Mouse (Mus musculus) CH12.LX (cell line): Measurements from ENCODE around the gene Borcs8.

Experiments used
- BHLHE40 ChIP-seq: IDR thresholded peaks from 2 replicates; pipeline ENCODE4 v1.6.1; 2011; ENCODE audit warnings: mild to moderate bottlenecking, low read depth, low read length, improper control_type of control experiment
- CTCF ChIP-seq, 2 experiments: IDR thresholded peaks in 1 of 2; conservative IDR thresholded peaks in 1 of 2; 2 replicates each; pipeline ENCODE4 v1.5.1; 2011 to 2012; ENCODE audit warnings: low read depth in 2 of 2, low read length in 2 of 2, improper control_type of control experiment in 1 of 2, inconsistent platforms in 1 of 2, mild to moderate bottlenecking in 1 of 2, moderate library complexity in 1 of 2
- EP300 ChIP-seq: IDR thresholded peaks from 2 replicates; pipeline ENCODE4 v1.6.1; 2011; ENCODE audit warnings: low read length, improper control_type of control experiment
- ETS1 ChIP-seq: conservative IDR thresholded peaks from 2 replicates; pipeline ENCODE4 v1.6.1; 2012; ENCODE audit warnings: low read depth, mild to moderate bottlenecking, inconsistent platforms, low read length, improper control_type of control experiment, moderate library complexity
- MAX ChIP-seq: IDR thresholded peaks from 2 replicates; pipeline ENCODE4 v1.6.1; 2011; ENCODE audit warnings: low read length, improper control_type of control experiment
- MXI1 ChIP-seq: IDR thresholded peaks from 2 replicates; pipeline ENCODE4 v1.6.1; 2011; ENCODE audit warnings: mild to moderate bottlenecking, low read depth, low read length, improper control_type of control experiment
- POLR2A ChIP-seq: IDR thresholded peaks from 2 replicates; pipeline ENCODE4 v1.6.1; 2011; ENCODE audit warnings: low read depth, mild to moderate bottlenecking, improper control_type of control experiment, low read length
- RCOR1 ChIP-seq: conservative IDR thresholded peaks from 2 replicates; pipeline ENCODE4 v1.6.1; 2012; ENCODE audit warnings: low read depth, mild to moderate bottlenecking, inconsistent platforms, low read length, improper control_type of control experiment
- TBP ChIP-seq: conservative IDR thresholded peaks from 2 replicates; pipeline ENCODE4 v1.6.1; 2011; ENCODE audit warnings: low read depth, low read length, improper control_type of control experiment
- USF1 ChIP-seq: IDR thresholded peaks from 2 replicates; pipeline ENCODE4 v1.6.1; 2014; ENCODE audit warnings: low read depth, mild to moderate bottlenecking, inconsistent platforms, low read length, improper control_type of control experiment
- ZKSCAN1 ChIP-seq: IDR thresholded peaks from 2 replicates; pipeline ENCODE4 v1.6.1; 2012; ENCODE audit warnings: low read depth, inconsistent platforms, low read length, improper control_type of control experiment, borderline replicate concordance
- ZMIZ1 ChIP-seq: IDR thresholded peaks from 2 replicates; pipeline ENCODE4 v1.6.1; 2012; ENCODE audit warnings: low read depth, mild to moderate bottlenecking, inconsistent platforms, low read length, improper control_type of control experiment

DNA sequence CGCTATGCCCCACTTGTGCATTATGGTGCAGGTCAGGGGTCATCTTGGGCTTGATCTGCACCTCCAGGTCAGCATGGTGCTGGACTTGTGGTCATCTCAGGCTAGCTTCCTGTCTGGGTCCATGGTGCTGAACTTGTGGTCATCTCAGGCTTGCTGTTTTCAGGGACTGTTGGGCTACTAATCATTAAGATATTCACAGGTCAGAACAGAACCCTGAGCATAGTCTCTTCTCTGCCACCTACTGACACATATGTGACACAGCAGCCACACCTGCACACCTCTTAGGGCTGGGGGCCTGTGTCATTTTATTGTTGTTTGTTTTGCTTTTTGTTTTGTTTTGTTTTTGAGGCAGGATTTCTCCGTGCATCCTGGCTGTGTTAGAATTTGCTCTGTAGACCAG lies 16.4 kb upstream of the Borcs8 start:
- TF ChIP-seq MAX (no peak), CTCF (conservative IDR thresholded peaks at IDR 0.05 in 1 of 2, IDR thresholded peaks at IDR 0.05 in 1 of 2; ENCODE audit: low read depth in 2 of 2, low read length in 2 of 2) (peak; percentile 51 to 92), EP300 (no peak), ZMIZ1 (no peak), MXI1 (no peak), ETS1 (no peak), POLR2A (no peak), TBP (no peak), USF1 (no peak), BHLHE40 (no peak), RCOR1 (no peak), ZKSCAN1 (no peak)
